Mouse (Mus musculus) right cerebral cortex, postnatal 10 days (tissue): Measurements from ENCODE around the gene Il17rd.

Experiments
- DNase-seq, 2 experiments: peaks; one replicate each; pipeline ENCODE4 v3.0.0; 2021; ENCODE audit warnings: low spot score in 2 of 2

The Il17rd gene

GRCm38 (mm10) chr14:27044967-27045361 is 6.2 kb downstream of the Il17rd start:
- DNase-seq: no peak

DNA sequence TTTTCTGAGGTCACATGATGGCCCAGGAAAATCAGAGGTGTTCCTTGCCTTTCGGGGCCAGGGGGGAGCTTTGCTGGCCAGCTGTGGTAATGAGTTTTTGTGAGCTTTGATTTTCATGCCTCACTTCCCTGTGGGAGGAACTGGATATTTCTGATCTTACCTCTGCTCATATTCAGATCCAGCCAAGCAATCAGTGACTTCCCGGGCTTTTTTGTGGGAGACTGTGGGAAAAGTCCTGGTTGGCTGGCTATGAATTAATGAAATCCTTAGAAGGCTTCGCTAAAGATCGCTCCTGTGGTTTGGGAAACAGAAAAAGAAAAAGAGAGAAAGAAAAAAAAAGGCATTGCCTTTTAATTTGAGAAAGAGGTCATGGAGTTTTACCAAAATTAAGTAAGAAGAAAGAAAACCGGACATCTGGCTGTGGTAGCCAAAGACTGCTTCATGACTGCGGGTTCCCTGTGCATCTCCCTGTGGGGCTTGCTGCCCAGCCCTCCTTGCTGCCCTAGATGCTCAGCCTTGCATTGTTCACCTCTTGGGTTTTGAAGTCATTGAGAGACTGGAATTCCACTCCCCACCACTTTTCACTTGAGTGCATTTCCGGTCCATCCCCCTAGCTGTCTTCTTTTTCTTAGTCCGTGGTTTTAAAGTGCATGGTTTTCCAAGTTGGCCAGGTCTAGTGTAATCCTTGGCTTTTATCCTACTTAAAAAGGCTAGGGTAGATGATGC is 9.7 kb downstream of the Il17rd start:
- DNase-seq: no peak

DNA sequence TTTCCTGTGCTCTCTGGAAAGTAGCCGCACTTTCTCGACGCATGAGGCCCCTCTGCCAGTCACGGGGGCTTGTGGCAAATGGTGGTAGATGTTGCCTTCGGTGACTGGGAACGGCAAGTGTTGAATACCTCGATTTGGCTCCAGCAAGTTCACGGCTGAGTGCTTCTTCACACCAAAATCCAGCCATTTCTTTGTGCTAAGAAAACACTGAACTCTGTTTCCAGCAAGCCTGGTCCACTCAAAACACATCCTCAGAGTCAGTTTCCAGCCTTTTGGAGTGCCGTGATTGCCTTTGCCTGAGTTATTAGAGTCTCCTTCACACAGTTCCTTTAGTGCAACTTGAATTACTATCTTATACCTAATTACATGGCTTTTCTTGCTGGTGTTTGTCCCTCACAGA is 11.3 kb downstream of the Il17rd start:
- DNase-seq: no peak

DNA sequence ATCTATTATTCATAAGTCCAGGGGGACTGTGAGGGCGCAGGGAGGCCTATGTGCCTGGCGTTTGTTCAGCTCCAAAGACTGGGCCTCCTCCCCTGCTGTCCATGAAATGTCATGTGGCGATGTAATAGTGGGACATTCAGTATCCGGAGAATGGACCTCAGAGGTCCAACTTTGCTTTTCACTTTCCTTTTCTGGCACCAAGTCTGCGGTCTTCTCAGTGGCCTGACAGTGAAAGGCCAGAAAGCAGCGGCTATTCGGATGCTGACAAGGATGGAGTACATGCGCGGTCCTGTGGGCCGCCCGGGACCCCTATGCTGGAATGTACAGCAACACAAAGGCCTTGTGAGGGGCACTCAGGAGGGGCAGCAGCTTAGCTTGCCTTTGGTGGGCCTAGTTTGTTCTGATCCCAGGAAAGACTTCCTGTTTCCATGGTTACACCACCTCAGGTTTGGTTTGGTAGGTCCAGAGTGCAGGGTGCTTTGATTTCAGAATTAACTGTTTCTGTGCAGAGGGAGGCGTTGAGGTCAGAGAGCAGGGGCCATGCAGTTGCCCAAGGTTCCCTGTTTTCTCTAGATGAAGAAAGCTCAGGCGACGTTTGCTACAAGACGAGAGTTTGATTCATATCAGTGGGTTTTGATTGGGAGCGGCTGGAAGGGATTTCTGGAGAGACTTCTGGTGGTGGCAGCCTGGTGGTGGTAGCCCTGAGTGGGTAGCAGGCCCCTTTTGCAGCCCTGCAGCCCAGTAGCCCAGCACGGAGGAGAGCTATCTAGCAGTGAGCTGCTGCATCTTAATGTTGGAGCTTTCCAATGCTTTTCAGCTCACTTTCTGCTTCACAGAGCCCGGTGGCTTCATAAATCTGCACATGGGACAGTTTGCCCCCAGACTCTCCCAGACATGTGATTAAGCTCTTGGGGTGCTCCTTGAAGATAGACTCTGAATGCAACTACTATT is 12.1 kb downstream of the Il17rd start:
- DNase-seq: no peak

GRCm38 (mm10) chr14:27051511-27051895 is 12.8 kb downstream of the Il17rd start:
- DNase-seq: no peak

DNA sequence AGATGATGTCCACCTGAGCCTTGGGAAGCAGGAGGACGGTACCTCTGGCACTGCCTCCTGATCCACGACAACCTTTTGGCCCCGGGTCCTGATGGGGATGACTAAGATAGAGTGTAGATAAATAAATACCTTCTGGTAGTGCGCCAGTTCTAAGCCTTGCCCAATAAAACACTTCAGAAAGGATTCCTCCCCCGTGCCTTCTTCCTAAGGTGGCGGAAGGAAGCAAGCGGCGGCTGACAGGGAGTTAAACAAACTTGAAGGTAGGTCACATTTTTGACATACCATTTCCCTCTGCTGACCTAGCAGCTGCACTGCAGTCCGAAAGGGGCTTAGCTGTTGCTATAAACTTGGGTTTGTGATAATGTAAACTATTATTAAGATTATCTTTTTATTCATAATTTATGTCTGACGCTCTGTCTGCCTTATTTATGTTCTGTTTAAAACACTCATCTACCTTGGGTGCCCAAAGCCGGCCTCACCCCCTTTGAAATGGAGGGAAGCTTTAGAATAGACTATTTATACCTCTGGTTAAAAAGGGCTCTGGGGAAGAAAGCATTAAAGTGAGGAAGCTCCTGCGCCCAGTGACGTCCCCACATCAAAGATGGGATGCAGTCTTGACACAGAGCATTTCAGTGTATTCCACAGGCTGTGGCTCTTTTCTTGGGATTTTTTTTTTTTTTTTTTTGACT is 19.9 kb downstream of the Il17rd start:
- DNase-seq: no peak

- no peak for DNase-seq
Observed at GRCm38 (mm10) chr14:27059224-27059558, 20.4 kb downstream of the Il17rd start.

- DNase-seq: no peak
Observed at GRCm38 (mm10) chr14:27063338-27063737, 24.6 kb downstream of the Il17rd start.

DNA sequence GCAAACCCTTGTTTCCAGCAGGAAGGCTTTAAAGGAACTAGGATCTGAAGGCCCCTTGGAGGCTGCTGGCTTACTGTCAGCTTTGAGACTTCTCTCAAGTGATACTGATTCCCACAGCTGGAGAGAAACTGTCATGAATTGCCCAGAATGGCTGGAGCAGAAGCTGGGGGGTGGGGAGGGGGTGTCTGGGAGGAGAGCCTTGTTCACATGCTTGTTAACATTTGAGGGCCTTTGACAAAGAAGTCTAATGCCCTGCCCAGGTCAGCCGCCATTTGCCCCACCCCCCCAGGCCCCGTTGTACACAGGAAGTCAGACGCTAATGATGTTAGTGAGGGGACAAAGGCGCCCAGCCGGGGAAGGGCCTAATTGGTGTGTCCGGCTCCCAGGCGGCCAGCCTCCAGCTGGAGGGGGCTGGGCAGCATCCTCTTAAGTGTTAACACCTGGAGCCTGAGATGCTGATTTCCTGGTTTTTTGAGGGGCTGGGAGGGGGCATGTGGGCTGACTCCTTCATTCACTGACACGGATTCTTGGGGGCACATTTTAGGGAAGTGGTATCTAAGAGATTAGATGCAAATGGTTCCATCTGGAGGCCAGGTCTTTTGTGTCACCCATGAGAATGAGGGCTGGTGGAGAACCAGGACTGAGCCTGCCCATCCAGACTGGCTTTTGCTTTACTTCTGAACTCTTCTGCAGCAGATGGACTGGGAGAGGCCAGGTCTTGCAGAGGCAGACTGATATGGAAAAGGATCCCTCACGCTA is 27.6 kb downstream of the Il17rd start:
- DNase-seq: no peak

DNA sequence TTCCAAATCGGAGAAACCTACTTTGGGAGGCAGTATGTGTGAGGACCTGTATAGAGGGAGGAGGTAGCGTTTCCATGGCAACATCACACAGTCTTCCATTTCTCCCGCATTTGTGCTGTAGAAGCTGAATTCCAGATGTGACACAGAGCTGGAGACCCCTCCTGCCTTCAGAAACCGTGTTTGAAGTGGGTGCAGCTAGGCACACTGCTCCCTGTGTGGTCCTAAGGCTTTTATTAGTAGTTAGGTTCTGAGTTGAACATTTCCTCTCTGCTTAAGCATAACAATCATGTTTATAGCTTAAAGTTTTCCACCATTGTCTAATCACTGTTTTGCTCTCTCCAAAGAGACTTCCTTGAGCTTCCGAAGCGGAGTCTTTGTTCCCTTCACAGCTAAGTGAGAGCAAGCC is 29.1 kb downstream of the Il17rd start:
- DNase-seq: no peak

DNA sequence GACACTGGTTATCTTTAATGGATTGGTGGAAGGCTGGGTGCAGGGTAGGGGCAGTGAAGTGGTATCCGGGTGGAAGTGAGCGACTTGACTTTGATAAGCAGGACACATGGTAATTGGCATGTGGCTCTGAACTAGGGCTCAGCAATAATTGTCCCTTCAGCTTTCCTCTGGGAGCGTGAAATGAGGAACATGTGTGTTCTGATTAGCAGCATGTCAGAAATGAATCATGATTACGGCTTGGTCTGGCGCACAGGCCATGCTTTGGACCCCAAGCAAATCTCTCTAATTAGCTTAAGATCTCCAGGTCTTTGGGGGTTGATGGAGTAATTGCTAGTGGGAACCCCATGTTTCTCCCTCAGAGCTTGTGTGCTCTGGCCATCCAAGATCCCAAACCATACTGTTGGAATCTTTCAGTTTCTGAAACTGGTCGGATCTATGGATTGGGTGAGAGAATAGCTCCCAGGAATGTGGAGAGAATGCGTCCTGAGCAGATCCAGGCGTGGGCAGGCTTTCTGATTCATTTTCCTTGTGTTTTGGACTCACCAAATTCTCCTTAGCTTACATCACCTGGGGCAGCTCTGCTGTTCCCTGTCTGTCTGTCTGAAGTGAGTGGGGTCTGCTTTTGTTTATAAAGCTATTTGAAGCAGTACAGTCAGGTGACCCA is 30.8 kb downstream of the Il17rd start:
- no peak for DNase-seq

DNA sequence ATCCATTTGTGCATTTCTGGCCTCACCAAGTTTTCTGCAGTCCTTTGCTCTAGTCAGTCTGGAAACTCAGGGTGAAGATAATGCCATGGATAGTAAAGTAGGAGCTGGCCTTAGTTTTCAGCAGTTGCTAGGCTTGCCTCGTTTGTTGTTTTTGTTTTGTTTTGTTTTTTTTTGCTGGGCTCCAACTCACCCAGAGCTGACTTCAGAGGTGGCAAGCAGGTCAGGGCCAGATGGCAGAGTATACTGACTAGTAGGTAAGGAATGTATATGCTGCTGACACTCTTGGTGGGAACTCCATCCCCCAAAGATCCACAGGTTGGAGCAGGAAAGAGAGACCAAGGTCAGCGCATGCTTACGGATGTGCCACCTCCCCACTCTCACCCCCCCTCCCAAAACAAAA is 31.4 kb downstream of the Il17rd start:
- DNase-seq: no peak

DNA sequence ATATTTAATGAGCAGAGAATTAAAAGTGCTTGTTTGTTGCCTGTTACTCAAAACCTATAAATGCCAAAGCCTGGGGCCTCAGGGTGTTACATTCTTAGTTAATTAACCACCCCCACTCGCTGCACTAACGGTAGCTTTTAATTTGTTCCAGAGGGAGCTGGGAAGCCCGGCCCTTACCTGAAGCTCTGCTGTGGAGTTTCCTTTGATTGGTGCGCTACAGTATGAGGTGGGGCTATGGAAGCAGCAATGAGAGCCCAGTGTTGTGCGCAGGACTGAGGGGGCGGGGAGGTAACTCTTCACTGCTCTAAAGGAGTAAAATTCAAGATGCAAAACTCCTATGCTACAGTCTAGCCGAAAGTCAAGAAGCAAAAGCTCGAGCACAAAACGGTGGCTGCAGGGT is 32.0 kb downstream of the Il17rd start:
- no peak for DNase-seq

DNA sequence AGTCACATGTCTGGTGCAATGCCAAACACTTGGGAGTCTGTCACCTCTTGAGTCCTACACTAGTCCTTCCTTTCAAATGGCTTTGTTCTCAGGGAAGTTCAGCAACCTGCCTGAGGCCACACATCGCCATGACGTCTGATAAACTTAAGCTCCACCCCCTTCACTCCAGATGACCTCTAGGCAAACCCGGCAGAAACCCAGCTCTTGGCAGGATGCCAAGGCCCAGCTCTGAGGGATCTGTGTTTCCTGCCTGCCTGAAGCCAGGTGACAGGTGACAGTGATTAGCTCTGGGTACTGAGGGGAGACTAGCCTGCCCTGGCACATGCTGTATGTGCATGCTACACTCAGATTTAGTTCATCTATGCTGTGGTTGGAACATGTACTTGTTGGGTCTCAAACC is 33.2 kb downstream of the Il17rd start:
- DNase-seq: no peak

GRCm38 (mm10) chr14:27075084-27075483 is 36.3 kb downstream of the Il17rd start:
- no peak for DNase-seq

- peak; percentile 42 to 43 for DNase-seq
Observed at GRCm38 (mm10) chr14:27075909-27076521, 37.3 kb downstream of the Il17rd start.

DNA sequence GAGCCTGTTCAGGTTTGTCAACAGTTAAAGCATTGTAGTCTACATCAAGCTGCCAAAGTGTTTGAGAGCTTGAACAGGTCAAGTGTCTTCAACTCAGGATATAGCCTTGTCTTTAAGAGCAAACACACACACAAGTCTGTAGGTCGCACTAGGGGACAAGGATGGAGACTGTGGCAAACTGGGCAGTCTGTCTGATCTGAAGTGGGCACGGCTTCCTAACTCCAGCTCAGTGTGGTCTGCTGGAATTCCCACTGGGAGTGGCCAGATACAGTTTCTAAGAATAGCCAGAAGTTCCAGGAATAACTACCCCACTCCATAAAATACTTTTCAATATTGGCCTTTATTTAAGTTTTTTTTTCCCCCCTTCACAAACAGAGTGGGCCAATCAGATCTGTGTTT is 37.8 kb downstream of the Il17rd start:
- DNase-seq: no peak

DNA sequence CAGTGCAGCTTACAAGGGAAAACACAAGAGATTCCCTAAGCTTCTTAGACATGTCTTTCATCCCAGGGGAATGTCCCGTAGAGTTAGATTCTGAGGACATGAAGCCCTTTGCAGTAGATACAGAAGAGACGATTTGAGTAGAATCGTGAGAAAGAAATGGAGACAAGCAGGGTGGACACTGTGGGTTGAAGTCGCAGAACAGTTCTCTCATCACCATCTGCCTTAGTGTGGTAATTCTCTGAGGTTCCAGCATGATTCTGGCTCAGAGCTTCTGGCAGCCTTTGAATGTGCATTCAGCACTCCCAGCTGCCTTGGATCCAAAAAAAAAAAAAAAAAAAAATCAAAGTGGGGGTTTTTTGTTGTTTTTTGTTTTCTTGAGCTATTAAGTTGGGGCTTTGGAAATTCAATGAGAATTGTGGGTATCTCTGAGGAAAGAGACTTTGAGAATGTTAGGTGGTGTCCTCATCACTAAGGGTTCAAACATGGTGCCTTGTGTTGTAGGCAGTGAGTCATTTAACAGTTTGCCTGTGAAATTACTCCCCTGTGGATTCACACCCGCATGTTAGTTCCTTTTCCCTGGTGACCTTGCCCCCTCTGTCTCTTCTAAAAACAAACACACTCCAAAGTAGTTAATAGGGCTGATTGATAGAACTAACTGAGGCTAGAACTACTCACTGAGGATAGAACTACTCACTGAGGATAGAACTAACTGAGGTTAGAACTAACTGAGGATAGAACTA is 43.0 kb downstream of the Il17rd start:
- DNase-seq: peak; percentile 58 to 74

GRCm38 (mm10) chr14:27085471-27085870 is 46.7 kb downstream of the Il17rd start:
- no peak for DNase-seq

GRCm38 (mm10) chr14:27085999-27086398 is 47.3 kb downstream of the Il17rd start:
- no peak for DNase-seq
